Mouse (Mus musculus) hindbrain, embryonic 15.5 days (tissue): Measurements from ENCODE around the gene Ccm2l. TPM values are rescaled to one million over a fixed set of nuclear protein-coding genes. Genes with fewer than 3 reads are reported as not detected.

Experiments used
- ATAC-seq: fragments of 200-750 bp; cut with Nextera tagmentation; 2 replicates; pipeline ENCODE4 v1.8.0; 2017; ENCODE audit warnings: low read depth, moderate number of reproducible peaks, moderate TSS enrichment; ENCODE audit not compliant: low FRiP score
- H3K27ac ChIP-seq: fragments of 300-500 bp; sonication (generic); replicated peaks from 2 replicates; pipeline ENCODE4 v1.5.1; 2015; ENCODE audit warnings: mild to moderate bottlenecking, inconsistent platforms
- H3K27me3 ChIP-seq: fragments of 300-500 bp; sonication (generic); 2 replicates; pipeline ENCODE4 v1.6.1; 2015; ENCODE audit warnings: control low read depth, inconsistent platforms
- H3K36me3 ChIP-seq: fragments of 300-500 bp; sonication (generic); 2 replicates; pipeline ENCODE4 v1.6.1; 2015; ENCODE audit warnings: control low read depth, inconsistent platforms
- H3K4me1 ChIP-seq: fragments of 300-500 bp; sonication (generic); replicated peaks from 2 replicates; pipeline ENCODE4 v1.6.1; 2015; ENCODE audit warnings: control low read depth, inconsistent platforms
- H3K4me2 ChIP-seq: fragments of 300-500 bp; sonication (generic); 2 replicates; pipeline ENCODE4 v1.6.1; 2015; ENCODE audit warnings: moderate library complexity, mild to moderate bottlenecking, inconsistent platforms
- H3K4me3 ChIP-seq: fragments of 300-500 bp; sonication (generic); 2 replicates; pipeline ENCODE4 v1.5.1; 2015; ENCODE audit warnings: mild to moderate bottlenecking, inconsistent platforms
- H3K9ac ChIP-seq: fragments of 300-500 bp; sonication (generic); 2 replicates; pipeline ENCODE4 v1.6.1; 2015; ENCODE audit warnings: inconsistent platforms
- H3K9me3 ChIP-seq: fragments of 300-500 bp; sonication (generic); 2 replicates; pipeline ENCODE4 v1.6.1; 2016; ENCODE audit warnings: control low read depth, inconsistent platforms
- WGBS: fragments of 180-500 bp; shearing (Covaris S2); methylation state at CpG from one replicate; pipeline ENCODE4 v1.1.7; 2015; 5-methylcytosine and 5-hydroxymethylcytosine counted together
- polyA plus RNA-seq: library from polyadenylated mRNA; unstranded; fragments of >200 nt; fragmentation: Nextera tagmentation; extraction: Ambion mirVana; gene quantifications from 2 replicates; pipeline ENCODE4 v1.2.1, GENCODE M21; 2015

Ccm2l gene
- 2.0 and 2.1 TPM in 2 replicates for polyA plus RNA-seq

DNA sequence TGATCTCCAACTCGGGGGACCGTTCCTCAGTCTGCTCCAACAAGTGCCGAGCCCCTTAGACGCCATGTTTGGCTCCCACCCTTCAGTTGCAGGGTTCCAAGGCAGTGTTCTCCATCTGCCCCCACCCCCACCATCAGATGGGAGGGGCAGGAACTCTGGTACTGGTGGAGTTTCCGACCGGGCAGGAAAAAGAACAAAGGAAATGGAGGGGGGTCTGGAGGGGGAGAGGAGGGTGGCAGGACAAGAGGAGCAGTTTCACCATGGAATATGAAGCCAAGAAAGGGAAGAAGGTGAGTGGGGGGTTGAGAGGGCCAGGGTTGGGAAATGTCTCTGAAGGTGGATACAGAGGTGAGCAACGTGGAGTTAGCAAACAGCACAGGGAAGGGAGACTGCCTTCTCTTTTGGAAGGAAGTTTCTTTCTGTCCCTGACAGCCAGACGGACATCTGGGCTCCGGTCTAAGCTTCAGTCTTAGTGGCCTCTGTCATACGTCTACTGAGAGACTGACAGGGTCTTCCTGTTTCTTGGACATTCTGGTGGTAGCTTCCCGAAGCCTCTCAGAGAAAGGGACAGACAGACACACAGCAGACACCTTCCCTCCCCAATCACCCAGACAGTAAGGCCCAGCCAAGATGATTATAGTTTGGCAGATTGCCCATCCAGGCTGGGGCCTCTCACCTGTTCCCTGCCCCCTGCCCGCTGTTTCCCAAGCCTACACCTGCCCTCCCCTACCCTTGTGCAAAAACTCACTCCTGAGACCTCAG is at the start of gene Ccm2l:
Ccm2l (plus strand) TSS at position 209 of the 762 bp plus-strand sequence.
- Histone ChIP-seq H3K9me3 (no peaks in the 10 kb centered on the region), H3K36me3 (no peaks in the 10 kb centered on the region), H3K4me1 (peaks cover 10% of the 10 kb centered on the region; the same call in 1 of the 2 replicates), H3K4me3 (no peak within 1 kb of the TSS), H3K9ac (no peak within 1 kb of the TSS), H3K27ac (no peak within 1 kb of the TSS), H3K4me2 (no peak within 1 kb of the TSS), H3K27me3 (peaks cover 24% of the 10 kb centered on the region)
- ATAC-seq, result no peak
- WGBS, result 60% methylated on average over 12 of the region's 12 CpGs

DNA sequence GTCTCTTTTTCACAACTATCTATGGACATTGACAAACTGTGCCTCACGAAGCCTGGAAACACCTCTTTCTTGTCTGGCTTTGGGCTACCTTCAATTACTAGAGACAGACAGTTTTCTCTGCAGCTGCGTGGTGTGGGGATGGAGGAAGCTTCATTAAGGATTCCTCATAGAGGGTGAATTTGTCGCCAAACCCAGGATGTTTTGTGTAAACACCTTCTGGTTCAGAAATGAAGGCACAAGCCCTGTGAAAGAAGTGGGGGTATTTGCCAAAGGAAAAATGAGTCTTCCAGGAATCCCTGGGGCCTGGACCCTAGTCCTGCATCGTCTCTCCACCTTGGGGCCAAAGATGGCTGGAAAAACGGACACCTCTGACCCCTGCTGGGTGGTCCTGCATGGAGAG is 49.0 kb upstream of the Ccm2l start:
- 53% methylated on average over 5 of the region's 5 CpGs for WGBS
- no peak overlapping the region for H3K4me3 ChIP-seq
- ATAC-seq, result no peak
- H3K4me1 ChIP-seq, result peaks cover 26% of the 10 kb centered on the region
- H3K4me2 ChIP-seq, result no peak overlapping the region
- no peak overlapping the region for H3K27ac ChIP-seq
- H3K36me3 ChIP-seq, result peaks cover 7% of the 10 kb centered on the region
- no peaks in the 10 kb centered on the region for H3K9me3 ChIP-seq
- H3K9ac ChIP-seq, result no peak overlapping the region
- 0 out of 2 replicates have a peak, but pooled peaks cover 7% of the 10 kb centered on the region for H3K27me3 ChIP-seq

DNA sequence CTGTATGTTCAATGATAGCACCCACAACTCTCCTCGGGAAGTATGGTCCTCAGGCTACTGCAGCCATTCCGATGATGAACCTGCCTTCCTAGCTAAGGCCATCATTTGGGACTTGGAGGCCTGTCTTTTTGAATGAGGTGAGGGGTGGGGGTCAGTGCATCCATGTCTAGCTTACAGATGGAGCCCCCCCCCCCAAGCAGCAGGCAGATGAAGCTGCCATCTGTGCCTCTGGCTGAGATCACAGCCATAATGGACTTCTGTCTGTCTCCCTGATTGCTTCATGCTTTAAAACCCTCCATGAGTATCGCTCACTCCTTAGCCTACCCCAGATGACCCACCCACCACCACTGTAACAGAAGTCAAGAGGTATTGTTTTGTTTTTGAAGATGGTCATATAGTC is 46.4 kb upstream of the Ccm2l start:
- no peaks in the 10 kb centered on the region for H3K9me3 ChIP-seq
- H3K36me3 ChIP-seq, result no peaks in the 10 kb centered on the region
- no peak for ATAC-seq
- H3K4me2 ChIP-seq, result no peak overlapping the region
- no peak overlapping the region for H3K9ac ChIP-seq
- H3K4me3 ChIP-seq, result no peak overlapping the region
- H3K27ac ChIP-seq, result no peak overlapping the region
- 0 out of 2 replicates have a peak, but pooled peaks cover 7% of the 10 kb centered on the region for H3K27me3 ChIP-seq
- WGBS, result 81% methylated on average over 3 of the region's 3 CpGs
- peaks cover 13% of the 10 kb centered on the region for H3K4me1 ChIP-seq

DNA sequence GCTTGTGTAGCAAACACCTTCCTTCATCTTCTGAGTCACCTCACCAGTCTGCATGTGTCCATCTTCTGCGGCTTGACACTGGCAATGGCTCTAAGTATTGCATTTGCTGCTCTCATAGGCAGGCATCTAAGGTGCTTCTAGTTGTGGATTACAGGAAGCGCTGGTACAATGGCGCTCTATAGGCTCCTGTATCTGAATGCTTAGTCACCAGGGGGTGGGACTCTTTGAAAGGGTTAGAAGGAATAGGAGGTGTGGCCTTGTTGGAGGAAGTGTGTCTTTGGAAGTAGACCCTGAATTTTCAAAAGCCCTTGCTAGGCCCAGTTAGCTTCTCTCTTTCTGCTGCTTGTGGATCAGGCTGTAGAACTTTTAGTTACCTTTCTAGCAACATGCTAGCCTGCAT is 44.6 kb upstream of the Ccm2l start:
- WGBS, result 68% methylated on average over 3 of the region's 3 CpGs

DNA sequence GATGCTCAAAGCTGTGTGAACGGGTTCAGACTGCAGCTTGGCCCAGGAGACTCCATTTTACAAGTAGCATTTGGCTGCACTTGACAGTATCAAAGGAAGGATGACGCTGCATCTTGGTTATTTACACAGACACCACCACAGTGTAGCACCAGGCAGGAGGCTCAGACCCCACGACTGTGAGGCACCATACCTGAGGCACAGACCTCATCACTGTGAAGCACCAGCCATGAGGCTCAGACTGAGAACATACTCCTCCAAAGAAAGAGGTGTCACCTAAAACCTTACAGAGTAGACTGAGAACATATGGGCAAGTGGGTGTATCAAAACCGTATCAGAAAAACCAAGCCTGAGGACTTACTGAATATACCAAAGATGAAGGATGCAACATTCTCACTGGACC is 42.9 kb upstream of the Ccm2l start:
- H3K4me3 ChIP-seq, result no peak overlapping the region
- 71% methylated on average over 4 of the region's 4 CpGs for WGBS
- no peaks in the 10 kb centered on the region for H3K36me3 ChIP-seq

More for the DNA sequence above, 44.6 kb upstream of the Ccm2l start:
- H3K9me3 ChIP-seq, result no peaks in the 10 kb centered on the region
- peaks cover 2% of the 10 kb centered on the region for H3K4me1 ChIP-seq
- no peak overlapping the region for H3K4me2 ChIP-seq
- no peak overlapping the region for H3K4me3 ChIP-seq
- H3K27me3 ChIP-seq, result 0 out of 2 replicates have a peak, but pooled peaks cover 7% of the 10 kb centered on the region
- H3K27ac ChIP-seq, result no peak overlapping the region
- ATAC-seq, result no peak
- no peaks in the 10 kb centered on the region for H3K36me3 ChIP-seq
- H3K9ac ChIP-seq, result no peak overlapping the region

DNA sequence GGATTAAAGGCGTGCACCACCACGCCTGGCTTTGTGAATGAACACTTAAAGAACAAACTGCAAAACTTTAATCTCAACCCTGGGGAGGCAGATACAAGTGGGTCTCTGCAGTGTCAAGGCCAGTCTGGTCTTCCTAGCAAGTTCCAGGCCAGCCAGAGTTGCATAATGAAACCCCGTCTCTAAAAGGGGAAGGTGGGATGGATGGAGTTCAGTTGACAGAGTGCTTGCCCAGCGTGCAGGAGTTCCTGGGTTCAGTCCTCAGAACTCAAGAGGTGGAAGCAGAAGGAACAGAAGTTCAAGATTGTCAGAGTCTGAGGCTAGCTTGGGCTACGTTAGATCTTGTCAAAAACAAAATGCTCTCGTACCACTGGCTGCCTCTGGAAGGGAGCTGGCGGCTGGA is 39.7 kb upstream of the Ccm2l start:
- Histone ChIP-seq H3K4me3 (no peak overlapping the region), H3K36me3 (no peaks in the 10 kb centered on the region), H3K9ac (no peak overlapping the region), H3K4me2 (no peak overlapping the region), H3K27me3 (no peaks in the 10 kb centered on the region), H3K27ac (no peak overlapping the region), H3K4me1 (peaks cover 11% of the 10 kb centered on the region), H3K9me3 (no peaks in the 10 kb centered on the region)
- no peak for ATAC-seq
- 84% methylated on average over 7 of the region's 7 CpGs for WGBS

More for the DNA sequence above, 42.9 kb upstream of the Ccm2l start:
- Histone ChIP-seq H3K9ac (no peak overlapping the region), H3K4me2 (no peak overlapping the region), H3K4me1 (no peaks in the 10 kb centered on the region), H3K27me3 (no peaks in the 10 kb centered on the region), H3K9me3 (no peaks in the 10 kb centered on the region), H3K27ac (no peak overlapping the region)
- ATAC-seq, result no peak

DNA sequence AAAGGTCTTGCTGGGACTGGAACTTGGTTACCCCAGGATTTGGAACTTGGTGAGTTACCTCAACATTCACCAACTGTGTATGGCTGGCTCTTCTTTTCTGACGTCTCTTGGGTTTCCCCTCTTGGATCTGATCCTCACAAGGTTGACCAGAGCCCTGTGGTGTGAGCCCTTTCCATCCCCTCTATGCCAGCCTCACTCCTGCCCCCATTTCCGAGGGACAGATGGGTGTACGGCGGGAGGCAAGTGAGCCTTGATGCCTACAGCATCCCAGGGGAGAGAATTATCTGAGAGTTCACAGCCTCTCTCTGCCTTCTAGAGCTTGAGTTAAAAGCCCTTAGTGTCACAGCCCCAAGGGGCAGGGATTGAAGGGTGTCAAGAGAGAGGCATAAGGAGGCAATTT is 38.3 kb upstream of the Ccm2l start:
- H3K9ac ChIP-seq, result no peak overlapping the region
- no peaks in the 10 kb centered on the region for H3K36me3 ChIP-seq
- no peaks in the 10 kb centered on the region for H3K9me3 ChIP-seq
- no peak overlapping the region for H3K4me2 ChIP-seq
- no peak for ATAC-seq
- no peaks in the 10 kb centered on the region for H3K27me3 ChIP-seq
- no peak overlapping the region for H3K27ac ChIP-seq
- H3K4me1 ChIP-seq, result peaks cover 13% of the 10 kb centered on the region
- no peak overlapping the region for H3K4me3 ChIP-seq
- WGBS, result 38% methylated on average over 4 of the region's 4 CpGs

DNA sequence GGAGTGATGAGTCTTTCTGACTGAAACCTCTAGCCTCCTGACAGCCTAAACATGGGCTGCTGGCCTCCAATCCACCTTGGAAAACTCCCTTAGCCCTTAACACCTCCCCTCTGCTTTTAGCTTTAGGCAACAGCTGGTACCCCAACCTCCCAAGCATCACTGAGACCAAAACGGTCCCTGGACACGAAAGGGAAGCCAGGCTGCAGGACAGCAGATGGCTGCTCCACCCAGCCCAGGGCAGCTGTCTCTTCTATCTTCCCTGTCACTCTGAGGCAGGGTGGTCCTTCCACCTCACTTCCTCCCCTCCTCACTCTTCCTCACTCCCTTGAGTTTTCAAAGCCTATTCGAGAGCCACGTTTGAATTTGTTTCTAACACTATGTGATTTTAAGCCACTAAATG is 35.3 kb upstream of the Ccm2l start:
- 12% methylated on average over 4 of the region's 4 CpGs for WGBS
- Histone ChIP-seq H3K9ac (no peak overlapping the region), H3K27ac (peak overlapping the region; percentile 93), H3K27me3 (no peaks in the 10 kb centered on the region), H3K4me2 (peak overlapping the region; percentile 75), H3K4me1 (peaks cover 39% of the 10 kb centered on the region), H3K4me3 (no peak overlapping the region), H3K36me3 (no peaks in the 10 kb centered on the region), H3K9me3 (no peaks in the 10 kb centered on the region)
- ATAC-seq, result no peak

DNA sequence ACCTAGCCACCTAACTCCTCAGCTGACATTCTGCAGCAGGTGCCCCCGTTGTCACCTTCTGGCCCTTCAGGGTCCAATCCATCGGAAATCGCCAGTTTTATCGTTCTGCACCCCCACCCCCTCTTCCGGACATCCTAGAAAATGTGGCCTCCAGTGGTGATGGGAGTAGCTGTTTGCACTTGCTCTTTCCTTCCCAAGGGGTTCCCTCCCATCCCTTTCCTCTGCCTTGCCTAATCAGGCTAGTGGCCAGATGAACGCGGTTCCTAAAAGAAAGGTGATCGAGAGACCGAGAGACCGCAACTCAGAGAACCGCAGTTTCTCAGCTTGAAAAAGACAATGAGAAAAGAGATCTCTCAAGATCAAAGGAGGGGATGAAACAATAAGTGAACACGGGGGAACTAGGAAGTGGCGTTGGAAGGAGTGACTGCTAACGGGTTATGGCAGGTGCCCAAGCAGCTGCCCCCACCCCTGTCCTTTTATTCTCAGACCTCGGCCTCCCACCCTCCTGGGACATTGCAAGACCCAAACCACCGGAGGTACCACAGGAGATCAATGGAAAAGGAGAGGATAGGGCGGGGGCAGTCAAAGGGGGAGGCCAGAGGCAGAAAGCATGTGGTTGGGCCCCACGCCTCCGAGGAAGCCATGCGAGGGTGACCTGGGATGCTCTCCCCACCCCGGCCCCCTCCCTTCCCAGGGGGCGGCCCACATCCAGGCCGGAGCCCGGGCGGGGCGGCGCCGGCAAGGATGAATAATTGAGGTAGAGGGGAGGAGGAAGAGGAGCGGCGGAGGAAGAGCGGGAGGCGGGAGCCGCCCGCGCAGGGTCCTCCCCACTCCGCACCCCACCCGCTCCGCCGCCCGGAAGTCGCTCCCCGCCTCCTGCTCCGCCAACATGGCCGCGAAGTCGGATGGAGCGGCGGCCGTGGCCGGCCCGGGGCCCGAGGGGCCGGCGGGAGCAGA is 34.4 kb upstream of the Ccm2l start, which contains the start of gene Xkr7:
Xkr7 (plus strand) TSS at position 727 of the 957 bp plus-strand sequence.
- Histone ChIP-seq H3K9me3 (no peaks in the 10 kb centered on the region), H3K9ac (peak within 1 kb of the TSS; percentile 68), H3K36me3 (no peaks in the 10 kb centered on the region), H3K4me3 (peak within 1 kb of the TSS; percentile 77), H3K4me1 (peaks cover 48% of the 10 kb centered on the region), H3K27ac (peak within 1 kb of the TSS; percentile 93), H3K4me2 (peak within 1 kb of the TSS; percentile 75), H3K27me3 (no peaks in the 10 kb centered on the region)
- ATAC-seq, result peak; percentile 85
- WGBS, result under 1% methylated on average over 34 of the region's 54 CpGs

DNA sequence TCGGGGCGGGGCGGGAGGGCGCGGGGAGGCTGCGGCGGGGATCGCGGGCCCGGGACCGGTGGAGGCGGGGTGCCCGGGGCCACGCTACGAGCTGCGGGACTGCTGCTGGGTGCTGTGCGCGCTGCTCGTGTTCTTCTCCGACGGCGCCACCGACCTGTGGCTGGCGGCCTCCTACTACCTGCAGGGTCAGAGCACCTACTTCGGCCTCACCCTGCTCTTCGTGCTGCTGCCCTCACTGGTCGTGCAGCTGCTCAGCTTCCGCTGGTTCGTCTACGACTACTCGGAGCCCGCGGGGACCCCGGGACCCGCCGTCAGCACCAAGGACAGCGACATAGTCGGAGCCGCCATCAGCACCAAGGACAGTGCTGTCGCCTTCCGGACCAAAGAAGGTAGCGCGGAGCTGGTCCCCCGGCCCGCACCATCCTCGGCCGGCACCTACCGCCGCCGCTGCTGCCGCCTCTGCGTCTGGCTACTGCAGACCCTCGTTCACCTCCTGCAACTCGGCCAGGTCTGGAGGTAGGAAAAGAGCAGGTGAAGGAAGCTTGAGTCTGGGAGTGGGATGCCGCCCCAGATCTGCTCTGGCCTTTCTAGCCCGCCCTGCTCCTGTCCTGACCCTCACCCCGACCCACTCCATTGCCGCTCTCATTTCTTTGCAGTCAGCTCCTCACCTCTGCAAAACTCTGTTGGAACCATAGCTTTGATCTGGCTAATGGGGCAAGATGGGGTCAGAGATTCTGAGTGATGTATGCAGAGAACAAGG is 33.5 kb upstream of the Ccm2l start:
- Histone ChIP-seq H3K36me3 (no peaks in the 10 kb centered on the region), H3K4me1 (peaks cover 53% of the 10 kb centered on the region), H3K4me2 (peak overlapping the region; percentile 75), H3K4me3 (peak overlapping the region; percentile 77), H3K27me3 (no peaks in the 10 kb centered on the region), H3K9me3 (no peaks in the 10 kb centered on the region), H3K27ac (peak overlapping the region; percentile 93), H3K9ac (peak overlapping the region; percentile 68)
- 1% methylated on average over 51 of the region's 58 CpGs for WGBS
- ATAC-seq, result peak; percentile 73

DNA sequence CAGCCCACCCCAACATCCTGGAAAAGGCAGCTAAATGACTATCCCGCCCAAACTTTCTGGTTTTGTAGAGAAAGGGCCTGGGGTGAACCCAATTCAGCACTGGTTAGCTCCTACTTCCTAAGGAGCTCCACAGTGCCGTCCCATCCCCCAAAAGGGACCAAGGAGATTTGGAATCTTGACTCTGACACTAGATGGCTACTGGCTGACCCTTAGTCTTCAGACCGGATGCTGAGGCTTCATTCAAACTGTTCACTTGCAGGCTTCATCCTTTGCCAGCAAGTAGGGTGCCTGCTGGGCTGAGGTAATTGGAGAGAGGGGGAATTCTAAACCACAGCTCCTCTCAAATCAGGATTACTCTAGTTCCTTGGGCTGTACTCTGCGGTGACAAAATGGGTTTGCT is 32.8 kb upstream of the Ccm2l start:
- peak overlapping the region; percentile 68 for H3K9ac ChIP-seq
- H3K27me3 ChIP-seq, result no peaks in the 10 kb centered on the region
- peak overlapping the region; percentile 26; the same call in 1 of the 2 replicates for H3K27ac ChIP-seq
- H3K36me3 ChIP-seq, result no peaks in the 10 kb centered on the region
- peaks cover 59% of the 10 kb centered on the region for H3K4me1 ChIP-seq
- peak overlapping the region; percentile 77 for H3K4me3 ChIP-seq
- H3K9me3 ChIP-seq, result no peaks in the 10 kb centered on the region
- WGBS, result 20% methylated on average over 4 of the region's 4 CpGs
- no peak for ATAC-seq
- peak overlapping the region; percentile 75 for H3K4me2 ChIP-seq
